Mouse (Mus musculus): ENCODE data around the gene Erbin. TPM values are rescaled to one million over a fixed set of nuclear protein-coding genes. Genes with fewer than 3 reads are reported as not detected.

Gene Erbin
- polyA plus RNA-seq, 1 experiment from 2014 or later: 18.9 TPM

GRCm38 (mm10) chr13:103807464-103807863, 112.8 kb downstream of the Erbin start:
- Histone ChIP-seq H3K36me3 (ENCODE audit: control insufficient read depth, insufficient read depth, low read length) (peaks cover 1% of the 10 kb centered on the region; the same call in 1 of the 2 replicates), H3K4me1 (ENCODE audit: control insufficient read depth, insufficient read depth, low read length) (peaks cover 15% of the 10 kb centered on the region; the same call in 1 of the 2 replicates), H3K9me3 (replicated peaks; ENCODE audit: control insufficient read depth, low read length) (no peaks in the 10 kb centered on the region), H3K27me3 (replicated peaks; ENCODE audit: control insufficient read depth, insufficient read depth, low read length) (no peaks in the 10 kb centered on the region), H3K4me2 (ENCODE audit: low read length) (no peak overlapping the region), H3K27ac (ENCODE audit: low read depth, low read length) (no peak overlapping the region), H3K9ac (ENCODE audit: low read length) (no peak overlapping the region), H3K4me3 (ENCODE audit: low read depth, low read length) (no peak overlapping the region)
- no peak for DNase-seq (ENCODE audit: low spot score)
- WGBS: 90% methylated on average over 5 of the region's 5 CpGs
- ATAC-seq: no peak

DNA sequence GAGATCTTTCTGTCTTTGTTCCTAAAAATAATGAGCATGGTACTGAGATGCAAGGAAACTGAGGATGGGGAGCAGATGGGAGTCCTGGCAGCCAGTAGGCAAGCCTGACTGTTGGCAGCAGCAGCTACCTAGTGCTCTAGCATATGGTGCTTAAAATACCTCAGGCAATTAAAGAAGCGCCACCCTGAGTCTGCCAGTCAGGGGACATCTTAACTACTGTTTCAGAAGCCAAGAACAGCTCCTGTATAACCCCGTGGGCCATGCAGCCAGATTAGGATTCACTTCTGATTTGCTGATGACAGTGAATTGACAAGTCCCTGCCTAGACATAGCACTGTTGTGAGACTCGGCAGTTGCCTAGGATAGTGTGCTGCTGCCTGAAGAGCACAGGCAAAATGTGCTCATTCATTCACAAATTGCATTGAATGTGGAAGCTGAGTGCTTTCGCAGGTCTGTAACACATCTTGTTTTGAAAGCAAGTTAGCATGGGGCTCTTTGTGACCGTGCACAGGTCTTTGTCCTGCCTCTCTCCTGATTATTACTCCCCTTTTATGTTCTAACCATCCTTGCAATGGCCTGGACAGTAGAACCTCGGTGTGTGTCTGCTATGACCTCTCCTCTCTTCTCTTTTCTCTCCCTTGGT, 114.0 kb downstream of the Erbin start:
- H3K27me3 ChIP-seq (replicated peaks; ENCODE audit: control insufficient read depth, insufficient read depth, low read length): no peaks in the 10 kb centered on the region
- H3K27ac ChIP-seq (ENCODE audit: low read depth, low read length): peak overlapping the region; percentile 78
- H3K4me3 ChIP-seq (ENCODE audit: low read depth, low read length): no peak overlapping the region
- no peaks in the 10 kb centered on the region for H3K9me3 ChIP-seq (replicated peaks; ENCODE audit: control insufficient read depth, low read length)
- ATAC-seq (peak; percentile 97), DNase-seq (ENCODE audit: low spot score) (peak; percentile 95)
- no peak overlapping the region for H3K9ac ChIP-seq (ENCODE audit: low read length)
- peak overlapping the region; percentile 3; the same call in 1 of the 2 replicates for H3K4me2 ChIP-seq (ENCODE audit: low read length)
- WGBS: 10% methylated on average over 6 of the region's 6 CpGs
- H3K36me3 ChIP-seq (ENCODE audit: control insufficient read depth, insufficient read depth, low read length): no peaks in the 10 kb centered on the region
- H3K4me1 ChIP-seq (ENCODE audit: control insufficient read depth, insufficient read depth, low read length): peaks cover 15% of the 10 kb centered on the region; the same call in 1 of the 2 replicates

DNA sequence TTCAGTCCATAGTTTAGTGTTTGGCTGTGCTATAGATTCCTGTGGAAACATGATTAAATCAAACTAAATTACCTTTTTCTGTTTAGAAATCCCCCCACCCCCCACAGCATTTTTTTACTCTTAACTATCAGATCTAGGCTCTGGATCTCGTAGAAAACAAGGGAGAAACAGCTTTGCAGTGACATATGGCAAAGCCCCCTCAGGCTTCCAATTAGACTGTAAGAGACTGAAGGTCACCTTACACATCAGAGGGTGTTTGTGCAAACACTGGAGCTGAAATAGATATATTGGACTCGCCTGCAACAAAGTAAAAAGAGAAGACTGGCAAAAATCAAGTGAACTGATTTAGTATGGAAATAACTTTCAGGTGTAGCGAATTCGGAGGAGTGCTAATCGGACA, 116.6 kb downstream of the Erbin start:
- Histone ChIP-seq H3K27me3 (replicated peaks; ENCODE audit: control insufficient read depth, insufficient read depth, low read length) (no peaks in the 10 kb centered on the region), H3K27ac (ENCODE audit: low read depth, low read length) (no peak overlapping the region), H3K9ac (ENCODE audit: low read length) (no peak overlapping the region; the same call in 1 of the 2 replicates), H3K9me3 (replicated peaks; ENCODE audit: control insufficient read depth, low read length) (no peaks in the 10 kb centered on the region), H3K4me3 (ENCODE audit: low read depth, low read length) (no peak overlapping the region), H3K4me2 (ENCODE audit: low read length) (no peak overlapping the region), H3K4me1 (ENCODE audit: control insufficient read depth, insufficient read depth, low read length) (peaks cover 15% of the 10 kb centered on the region; the same call in 1 of the 2 replicates), H3K36me3 (ENCODE audit: control insufficient read depth, insufficient read depth, low read length) (no peaks in the 10 kb centered on the region)
- ATAC-seq (0 out of 2 replicates have a peak, but pooled peaks have one; percentile 13), DNase-seq (ENCODE audit: low spot score) (peak; percentile 76)
- WGBS: 58% methylated on average over 5 of the region's 5 CpGs

DNA sequence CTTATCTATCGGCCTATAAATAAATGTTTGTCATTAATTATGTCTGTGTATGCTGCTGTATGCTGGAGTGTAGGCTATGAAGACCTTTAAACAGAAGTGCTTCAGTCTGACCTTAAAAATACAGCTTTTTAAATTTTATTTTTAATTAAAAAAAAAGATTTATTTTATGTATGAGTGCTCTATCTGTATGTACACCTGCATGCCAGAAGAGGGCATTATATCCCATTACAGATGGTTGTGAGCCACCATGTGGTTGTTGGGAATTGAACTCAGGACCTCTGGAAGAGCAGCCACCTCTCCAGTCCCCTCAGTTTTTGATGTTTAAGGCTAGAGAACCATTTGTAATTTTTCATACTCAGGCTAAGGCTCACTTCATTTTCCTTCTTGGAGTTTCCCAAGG, 119.3 kb downstream of the Erbin start:
- Histone ChIP-seq H3K9me3 (replicated peaks; ENCODE audit: control insufficient read depth, low read length) (no peaks in the 10 kb centered on the region), H3K4me1 (ENCODE audit: control insufficient read depth, insufficient read depth, low read length) (peaks cover 6% of the 10 kb centered on the region; the same call in 1 of the 2 replicates), H3K4me2 (ENCODE audit: low read length) (no peak overlapping the region), H3K36me3 (ENCODE audit: control insufficient read depth, insufficient read depth, low read length) (no peaks in the 10 kb centered on the region), H3K9ac (ENCODE audit: low read length) (no peak overlapping the region), H3K27ac (ENCODE audit: low read depth, low read length) (no peak overlapping the region), H3K27me3 (replicated peaks; ENCODE audit: control insufficient read depth, insufficient read depth, low read length) (no peaks in the 10 kb centered on the region), H3K4me3 (ENCODE audit: low read depth, low read length) (no peak overlapping the region)
- DNase-seq (ENCODE audit: low spot score) (no peak), ATAC-seq (no peak)
- WGBS: 100% methylated on average over 1 of the region's 1 CpGs

DNA sequence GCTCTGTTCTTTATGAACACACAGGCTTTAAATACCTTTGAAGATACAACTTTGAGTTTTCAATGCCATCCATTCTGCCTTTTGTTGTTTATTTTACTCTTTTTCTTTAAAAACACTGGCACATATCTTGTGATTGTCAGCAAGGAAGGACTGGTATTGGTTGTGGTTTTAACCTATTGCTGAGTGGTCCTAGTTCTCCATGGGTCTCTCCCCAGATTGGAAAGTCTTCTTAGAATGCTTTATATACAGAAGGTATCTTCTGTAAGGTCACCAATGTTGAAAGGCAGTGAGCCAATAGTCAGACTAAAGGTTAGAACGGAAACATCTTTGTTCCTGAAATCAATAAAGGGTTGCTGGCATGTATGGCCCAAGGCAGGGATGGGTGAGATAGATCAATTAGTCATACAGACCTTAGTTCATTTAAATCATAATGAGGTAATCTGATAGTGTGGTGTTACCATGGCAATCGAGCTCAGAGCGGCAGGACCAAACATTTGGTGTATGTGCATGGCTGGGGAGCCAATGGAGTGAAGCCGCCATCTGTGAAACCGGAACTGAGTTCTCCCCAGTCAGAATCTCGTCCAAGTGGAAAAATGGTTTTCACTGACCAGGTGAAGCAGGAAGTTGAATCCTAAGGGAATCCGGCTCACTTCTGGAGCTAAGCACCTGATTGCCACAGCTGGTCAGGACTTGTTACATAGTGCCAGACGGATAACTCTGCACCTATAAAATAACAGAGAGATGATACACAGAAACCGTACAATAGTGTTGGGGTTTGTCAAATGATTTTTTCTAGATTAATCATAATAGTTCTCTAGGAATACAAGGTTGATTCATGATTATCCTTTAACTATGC, 125.4 kb downstream of the Erbin start:
- no peak overlapping the region for H3K4me2 ChIP-seq (ENCODE audit: low read length)
- H3K36me3 ChIP-seq (ENCODE audit: control insufficient read depth, insufficient read depth, low read length): no peaks in the 10 kb centered on the region
- WGBS: 46% methylated on average over 9 of the region's 9 CpGs
- H3K4me1 ChIP-seq (ENCODE audit: control insufficient read depth, insufficient read depth, low read length): peaks cover 4% of the 10 kb centered on the region; the same call in 1 of the 2 replicates
- H3K4me3 ChIP-seq (ENCODE audit: low read depth, low read length): no peak overlapping the region
- peak; percentile 49 for DNase-seq (ENCODE audit: low spot score)
- H3K9me3 ChIP-seq (replicated peaks; ENCODE audit: control insufficient read depth, low read length): no peaks in the 10 kb centered on the region
- no peak overlapping the region for H3K9ac ChIP-seq (ENCODE audit: low read length)
- H3K27ac ChIP-seq (ENCODE audit: low read depth, low read length): no peak overlapping the region
- no peaks in the 10 kb centered on the region for H3K27me3 ChIP-seq (replicated peaks; ENCODE audit: control insufficient read depth, insufficient read depth, low read length)
- ATAC-seq: peak; percentile 79

GRCm38 (mm10) chr13:103779922-103780585, 140.3 kb downstream of the Erbin start:
- H3K36me3 ChIP-seq (ENCODE audit: control insufficient read depth, insufficient read depth, low read length): no peaks in the 10 kb centered on the region
- H3K27ac ChIP-seq (ENCODE audit: low read depth, low read length): no peak overlapping the region

GRCm38 (mm10) chr13:103777126-103777525, 143.2 kb downstream of the Erbin start:
- Histone ChIP-seq H3K36me3 (ENCODE audit: control insufficient read depth, insufficient read depth, low read length) (no peaks in the 10 kb centered on the region), H3K4me3 (ENCODE audit: low read depth, low read length) (no peak overlapping the region), H3K4me2 (ENCODE audit: low read length) (no peak overlapping the region), H3K4me1 (ENCODE audit: control insufficient read depth, insufficient read depth, low read length) (peaks cover 13% of the 10 kb centered on the region), H3K9ac (ENCODE audit: low read length) (no peak overlapping the region), H3K9me3 (replicated peaks; ENCODE audit: control insufficient read depth, low read length) (no peaks in the 10 kb centered on the region), H3K27me3 (replicated peaks; ENCODE audit: control insufficient read depth, insufficient read depth, low read length) (no peaks in the 10 kb centered on the region), H3K27ac (ENCODE audit: low read depth, low read length) (no peak overlapping the region)
- DNase-seq (ENCODE audit: low spot score): no peak
- ATAC-seq: no peak
- WGBS: 69% methylated on average over 8 of the region's 8 CpGs

More at GRCm38 (mm10) chr13:103779922-103780585, 140.3 kb downstream of the Erbin start:
- 38% methylated on average over 11 of the region's 11 CpGs for WGBS
- Histone ChIP-seq H3K4me1 (ENCODE audit: control insufficient read depth, insufficient read depth, low read length) (peaks cover under 1% of the 10 kb centered on the region; the same call in 1 of the 2 replicates), H3K4me3 (ENCODE audit: low read depth, low read length) (no peak overlapping the region), H3K4me2 (ENCODE audit: low read length) (no peak overlapping the region), H3K9me3 (replicated peaks; ENCODE audit: control insufficient read depth, low read length) (no peaks in the 10 kb centered on the region), H3K27me3 (replicated peaks; ENCODE audit: control insufficient read depth, insufficient read depth, low read length) (no peaks in the 10 kb centered on the region), H3K9ac (ENCODE audit: low read length) (no peak overlapping the region)
- DNase-seq (ENCODE audit: low spot score): peak; percentile 60
- peak; percentile 75 for ATAC-seq

- WGBS: under 1% methylated on average over 71 of the region's 81 CpGs
- H3K9me3 ChIP-seq (replicated peaks; ENCODE audit: control insufficient read depth, low read length): no peaks in the 10 kb centered on the region
- peaks cover 17% of the 10 kb centered on the region for H3K4me1 ChIP-seq (ENCODE audit: control insufficient read depth, insufficient read depth, low read length)
- ATAC-seq: peak; percentile 96
- H3K9ac ChIP-seq (ENCODE audit: low read length): peak within 1 kb of the TSS; percentile 76
- H3K36me3 ChIP-seq (ENCODE audit: control insufficient read depth, insufficient read depth, low read length): no peaks in the 10 kb centered on the region
- DNase-seq (ENCODE audit: low spot score): peak; percentile 97
- H3K4me3 ChIP-seq (ENCODE audit: low read depth, low read length): peak within 1 kb of the TSS; percentile 68
- H3K27ac ChIP-seq (ENCODE audit: low read depth, low read length): peak within 1 kb of the TSS; percentile 99
- H3K4me2 ChIP-seq (ENCODE audit: low read length): peak within 1 kb of the TSS; percentile 63
- no peaks in the 10 kb centered on the region for H3K27me3 ChIP-seq (replicated peaks; ENCODE audit: control insufficient read depth, insufficient read depth, low read length)
These were observed 146.1 kb downstream of the Erbin start, which contains the start of gene Srek1 for GRCm38 (mm10) chr13:103774119-103774757. Srek1 (minus strand) TSS chr13:103774608.

Data from forebrain, embryonic 14.5 days (tissue).